ENCODE assay signal across 21 mouse cellular contexts in genomic region chr2:35658311-35658710, GRCm38 (mm10).
DNase-seq lines count a peak whose midpoint lies in the region; ATAC-seq and TF ChIP-seq lines count a peak whose summit lies in the region.
"Had no signal": no experiment of that assay in that cellular context is flagged by ENCODE, and none has a peak within 500 bp of the region (broad histone marks: within the 10 kb centered on the region; RNA-seq: fewer than 3 reads in every experiment).

No protein-coding gene starts in this region.

- H3K9me3 ChIP-seq in heart, embryonic 14.5 days (ENCODE audit: control insufficient read depth, low read length): no peaks in the 10 kb centered on the region
- no peaks in the 10 kb centered on the region for H3K9me3 ChIP-seq in liver, postnatal 0 days (ENCODE audit: low read length)
- no peaks in the 10 kb centered on the region for H3K9me3 ChIP-seq in intestine, embryonic 15.5 days
- H3K9me3 ChIP-seq: forebrain, embryonic 12.5 days; lung, embryonic 15.5 days; midbrain, embryonic 15.5 days; stomach, embryonic 15.5 days had no signal

- no peak overlapping the region for H3K4me2 ChIP-seq in heart, embryonic 14.5 days (ENCODE audit: low read length)
- no peak overlapping the region for H3K4me2 ChIP-seq in liver, postnatal 0 days (ENCODE audit: low read depth, low read length)
- no peak overlapping the region for H3K4me2 ChIP-seq in intestine, embryonic 15.5 days (replicated peaks)
- H3K4me2 ChIP-seq: forebrain, embryonic 12.5 days; hindbrain, embryonic 14.5 days; lung, embryonic 15.5 days; midbrain, embryonic 15.5 days; stomach, embryonic 15.5 days had no signal

- no peak for TF ChIP-seq EP300 in liver, postnatal 0 days (IDR thresholded peaks at IDR 0.05; ENCODE audit: low read depth)

- 38% methylated on average over 3 of the region's 3 CpGs for WGBS in heart, embryonic 14.5 days
- WGBS in liver, postnatal 0 days (ENCODE audit: insufficient replicate concordance): 46% methylated on average over 3 of the region's 3 CpGs
- 38% methylated on average over 3 of the region's 3 CpGs for WGBS in intestine, embryonic 15.5 days

- ATAC-seq in heart, embryonic 14.5 days (ENCODE audit: insufficient number of reproducible peaks, insufficient read depth, low FRiP score, low read depth): no peak
- ATAC-seq in liver, postnatal 0 days: peak; percentile 27
- ATAC-seq in intestine, embryonic 15.5 days: no peak
- ATAC-seq: CD4-positive, CD25-positive, alpha-beta regulatory T cell, adult 4 months; midbrain, embryonic 15.5 days had no signal

- H3K36me3 ChIP-seq in heart, embryonic 14.5 days (ENCODE audit: control insufficient read depth, insufficient read depth, low read length): peaks cover 14% of the 10 kb centered on the region
- no peaks in the 10 kb centered on the region for H3K36me3 ChIP-seq in liver, postnatal 0 days (replicated peaks; ENCODE audit: insufficient read depth, low read length)
- H3K36me3 ChIP-seq in intestine, embryonic 15.5 days: no peaks in the 10 kb centered on the region
- H3K36me3 ChIP-seq: forebrain, embryonic 12.5 days; lung, embryonic 15.5 days; midbrain, embryonic 15.5 days; stomach, embryonic 15.5 days had no signal

- 0 out of 2 replicates have a peak overlapping the region, but pooled peaks have one; percentile 6 for H3K9ac ChIP-seq in heart, embryonic 14.5 days (ENCODE audit: low read length)
- H3K9ac ChIP-seq in liver, postnatal 0 days (replicated peaks): no peak overlapping the region
- H3K9ac ChIP-seq in intestine, embryonic 15.5 days: no peak overlapping the region
- H3K9ac ChIP-seq: forebrain, embryonic 12.5 days; hindbrain, embryonic 14.5 days; lung, embryonic 15.5 days; midbrain, embryonic 15.5 days; stomach, embryonic 15.5 days had no signal

- H3K27ac ChIP-seq in heart, embryonic 14.5 days (replicated peaks in 1 of 2; ENCODE audit: control insufficient read depth in 1 of 2, insufficient read depth in 1 of 2, low read depth in 2 of 2, low read length in 2 of 2): 0 out of 4 replicates have a peak overlapping the region, but pooled peaks have one; percentile 4 to 14
- no peak overlapping the region for H3K27ac ChIP-seq in liver, postnatal 0 days (ENCODE audit: low read depth)
- 0 out of 2 replicates have a peak overlapping the region, but pooled peaks have one; percentile 45 for H3K27ac ChIP-seq in intestine, embryonic 15.5 days
- H3K27ac ChIP-seq: forebrain, embryonic 12.5 days; hindbrain, embryonic 14.5 days; lung, embryonic 15.5 days; midbrain, embryonic 15.5 days had no signal

- H3K4me1 ChIP-seq in heart, embryonic 14.5 days (ENCODE audit: control insufficient read depth in 2 of 2, insufficient read depth in 2 of 2, low read length in 2 of 2): peaks cover 35 to 64% of the 10 kb centered on the region in 2 experiments
- H3K4me1 ChIP-seq in liver, postnatal 0 days (ENCODE audit: insufficient read depth): peaks cover 23% of the 10 kb centered on the region
- peaks cover 53% of the 10 kb centered on the region for H3K4me1 ChIP-seq in intestine, embryonic 15.5 days (replicated peaks)

- H3K27me3 ChIP-seq in heart, embryonic 14.5 days (ENCODE audit: control insufficient read depth, insufficient read depth, low read length): no peaks in the 10 kb centered on the region
- H3K27me3 ChIP-seq in liver, postnatal 0 days (ENCODE audit: insufficient read depth, low read length): peaks cover 12% of the 10 kb centered on the region; the same call in 1 of the 2 replicates
- H3K27me3 ChIP-seq in intestine, embryonic 15.5 days (replicated peaks): no peaks in the 10 kb centered on the region
- H3K27me3 ChIP-seq: forebrain, embryonic 12.5 days; lung, embryonic 15.5 days; midbrain, embryonic 15.5 days; stomach, embryonic 15.5 days had no signal

- TF ChIP-seq CTCF in liver, postnatal 0 days (IDR thresholded peaks at IDR 0.05; ENCODE audit: low read depth): no peak

- DNase-seq in adrenal gland, adult (ENCODE audit: inconsistent age in 2 of 2, low spot score in 1 of 2): peak; percentile 75 to 91
- DNase-seq in adrenal gland, adult 18-20 months (ENCODE audit: low spot score in 2 of 2): no peak
- no peak for DNase-seq in heart, adult 8-10 months (ENCODE audit: low spot score)
- DNase-seq in liver, postnatal 0 days: no peak
- DNase-seq in liver: no peak
- no peak for DNase-seq in right cerebral cortex, adult 2 months (ENCODE audit: low spot score in 2 of 2)
- DNase-seq: cerebellum, adult 9-11 months; embryo, embryonic 11 days; kidney, adult 18-20 months; kidney, postnatal 14 days; layer of hippocampus, adult 9-11 months; right cerebral cortex, adult 18-20 months had no signal

- H3K4me3 ChIP-seq in heart, embryonic 14.5 days (ENCODE audit: control insufficient read depth in 1 of 2, insufficient read depth in 1 of 2, low read depth in 1 of 2, low read length in 2 of 2): no peak overlapping the region
- no peak overlapping the region for H3K4me3 ChIP-seq in liver, postnatal 0 days (ENCODE audit: low read depth, low read length)
- H3K4me3 ChIP-seq in intestine, embryonic 15.5 days (replicated peaks): no peak overlapping the region
- H3K4me3 ChIP-seq: forebrain, embryonic 12.5 days; lung, embryonic 15.5 days; megakaryocyte, embryonic 14.5 days; midbrain, embryonic 15.5 days; stomach, embryonic 15.5 days had no signal

Comparison
In these comparisons a context has a peak if more than half of its experiments do, and no peak if none do; other contexts are left out.
1. DNase-seq: peak in adrenal gland, adult (2 of 2); none in adrenal gland, adult 18-20 months (0 of 2), heart, adult 8-10 months (single experiment), liver, postnatal 0 days (single experiment), liver (single experiment) and right cerebral cortex, adult 2 months (0 of 2).